Mouse (Mus musculus) midbrain, embryonic 15.5 days (tissue): ENCODE measurements at regions not wholly inside any gene's neighbourhood (a gene's known extent, or its start where the extent isn't known, plus 50 kb on each side); places are given as distances from the start of the nearest gene placed in this dataset.
A peak's percentile ranks its signal among the peaks of the same experiment; 100 is the strongest.

Experiments
- ATAC-seq: fragments of 200-750 bp; cut with Nextera tagmentation; replicated peaks from 2 replicates; pipeline ENCODE4 v1.8.0; 2017; ENCODE audit warnings: moderate TSS enrichment
- H3K27ac ChIP-seq: fragments of 300-500 bp; sonication (generic); 2 replicates; pipeline ENCODE4 v1.5.1; 2015; ENCODE audit warnings: mild to moderate bottlenecking, inconsistent platforms
- H3K27me3 ChIP-seq: fragments of 300-500 bp; sonication (generic); replicated peaks from 2 replicates; pipeline ENCODE4 v1.6.1; 2015; ENCODE audit warnings: inconsistent platforms
- H3K36me3 ChIP-seq: fragments of 300-500 bp; sonication (generic); replicated peaks from 2 replicates; pipeline ENCODE4 v1.6.1; 2015; ENCODE audit warnings: inconsistent platforms
- H3K4me1 ChIP-seq: fragments of 300-500 bp; sonication (generic); 2 replicates; pipeline ENCODE4 v1.6.1; 2015; ENCODE audit warnings: inconsistent platforms
- H3K4me2 ChIP-seq: fragments of 300-500 bp; sonication (generic); 2 replicates; pipeline ENCODE4 v1.6.1; 2015; ENCODE audit warnings: inconsistent platforms, mild to moderate bottlenecking, moderate library complexity
- H3K4me3 ChIP-seq: fragments of 300-500 bp; sonication (generic); 2 replicates; pipeline ENCODE4 v1.5.1; 2015; ENCODE audit warnings: mild to moderate bottlenecking, inconsistent platforms
- H3K9ac ChIP-seq: fragments of 300-500 bp; sonication (generic); 2 replicates; pipeline ENCODE4 v1.6.1; 2015; ENCODE audit warnings: mild to moderate bottlenecking, inconsistent platforms
- H3K9me3 ChIP-seq: fragments of 300-500 bp; sonication (generic); 2 replicates; pipeline ENCODE4 v1.6.1; 2016; ENCODE audit warnings: inconsistent platforms
- WGBS: fragments of 180-500 bp; shearing (Covaris S2); methylation state at CpG from one replicate; pipeline ENCODE4 v1.1.7; 2015; ENCODE audit warnings: mixed read lengths; 5-methylcytosine and 5-hydroxymethylcytosine counted together

DNA sequence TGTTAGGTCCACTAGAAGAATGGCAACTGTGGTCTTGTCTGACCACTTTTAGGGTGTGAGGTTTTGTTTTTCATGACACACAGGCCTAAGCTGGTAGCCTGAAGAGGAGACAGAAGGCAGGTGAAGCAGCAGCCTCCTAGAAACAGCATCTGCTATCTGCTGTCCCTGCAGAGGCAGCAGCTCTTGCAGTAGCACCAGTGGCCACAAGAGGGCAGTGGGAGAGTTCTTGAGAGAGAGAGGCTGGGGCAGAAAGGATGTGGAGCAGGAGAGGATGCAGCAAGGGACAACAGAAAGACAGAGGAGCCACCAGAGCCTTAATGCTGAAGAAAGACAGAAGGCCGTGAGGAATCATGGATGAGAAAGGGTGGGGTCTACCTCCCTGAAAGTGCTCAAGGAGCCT is 88.1 kb upstream of the Usp51 start:
- no peak overlapping the region for H3K9ac ChIP-seq
- no peaks in the 10 kb centered on the region for H3K36me3 ChIP-seq
- H3K27me3 ChIP-seq = no peaks in the 10 kb centered on the region
- no peaks in the 10 kb centered on the region for H3K9me3 ChIP-seq
- no peak overlapping the region for H3K27ac ChIP-seq
- H3K4me2 ChIP-seq = no peak overlapping the region
- H3K4me1 ChIP-seq = no peaks in the 10 kb centered on the region
- ATAC-seq = no peak; the same call in 1 of the 2 replicates
- WGBS = 53% methylated on average over 1 of the region's 1 CpGs
- no peak overlapping the region for H3K4me3 ChIP-seq

DNA sequence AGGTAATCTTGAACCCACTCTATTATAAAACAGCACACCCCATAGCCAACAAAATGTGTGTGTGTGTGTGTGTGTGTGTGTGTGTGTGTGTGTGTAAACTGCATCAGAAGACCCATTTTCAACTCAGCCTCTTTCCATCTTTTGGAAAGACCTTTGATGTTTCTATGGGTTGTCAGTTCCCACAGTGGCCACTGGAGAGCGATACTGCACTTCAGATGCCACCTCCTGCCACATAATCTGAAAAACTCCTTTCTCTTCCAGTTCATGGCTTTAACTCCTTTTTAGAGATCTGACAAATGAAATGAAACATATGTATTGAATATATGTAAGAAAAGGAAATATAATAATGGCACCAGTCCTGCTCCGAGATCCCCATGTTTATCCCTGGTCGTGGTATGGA is 79.3 kb upstream of the Usp51 start:
- ATAC-seq = no peak
- Histone ChIP-seq H3K27ac (no peak overlapping the region), H3K9me3 (no peaks in the 10 kb centered on the region), H3K4me3 (no peak overlapping the region), H3K4me2 (no peak overlapping the region), H3K9ac (no peak overlapping the region), H3K4me1 (no peaks in the 10 kb centered on the region), H3K36me3 (no peaks in the 10 kb centered on the region), H3K27me3 (no peaks in the 10 kb centered on the region)
- WGBS = 51% methylated on average over 3 of the region's 3 CpGs

DNA sequence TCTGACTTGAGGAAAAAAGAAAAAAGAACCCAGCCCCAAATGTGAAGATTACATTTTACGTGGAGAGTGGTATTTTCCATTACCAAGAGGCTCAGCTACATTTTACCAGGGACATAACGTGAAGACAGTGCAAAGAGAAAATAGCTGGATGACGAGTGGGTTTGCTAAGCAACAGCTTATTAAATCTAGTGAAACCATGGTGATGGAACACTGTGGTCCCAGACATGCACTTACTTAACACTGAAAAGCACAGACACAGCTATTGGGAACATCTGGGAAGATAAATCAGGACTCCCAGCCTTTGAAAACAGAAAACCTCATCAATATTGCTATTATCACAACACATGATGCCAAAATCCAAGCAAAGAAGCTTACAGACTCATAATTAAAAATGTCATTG is 60.1 kb upstream of the Usp51 start:
- Histone ChIP-seq H3K27me3 (no peaks in the 10 kb centered on the region), H3K36me3 (no peaks in the 10 kb centered on the region), H3K4me1 (no peaks in the 10 kb centered on the region), H3K4me3 (no peak overlapping the region), H3K4me2 (no peak overlapping the region), H3K27ac (peak overlapping the region; percentile 29; the same call in 1 of the 2 replicates), H3K9me3 (no peaks in the 10 kb centered on the region), H3K9ac (no peak overlapping the region)
- 31% methylated on average over 3 of the region's 3 CpGs for WGBS
- peak; percentile 82 for ATAC-seq
